Mouse (Mus musculus): ENCODE results near the gene Rora.

DNA sequence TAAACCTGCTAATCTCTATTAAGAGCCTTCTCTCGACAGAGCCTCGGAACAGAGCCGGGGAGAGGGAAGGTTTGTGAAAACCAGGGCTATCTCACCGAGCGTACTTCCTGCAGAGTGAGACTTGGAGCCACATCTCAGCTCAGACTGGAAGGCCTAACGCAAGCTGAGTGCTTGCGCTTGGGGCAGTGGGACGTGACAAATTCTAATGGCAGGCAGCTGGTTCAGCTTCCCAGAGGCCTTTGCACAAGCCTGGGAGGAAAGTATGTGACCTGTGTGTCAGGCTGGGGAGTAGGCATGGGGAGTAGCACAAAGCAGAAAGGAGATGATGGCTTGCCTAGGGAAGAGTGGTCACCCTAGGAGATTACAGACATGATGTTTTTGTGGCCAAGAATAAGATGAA, 55.6 kb downstream of the Rora start:
- no peak for TF ChIP-seq POLR2A (IDR thresholded peaks at IDR 0.05; ENCODE audit: extremely low read depth, insufficient read depth, low read length)
- TF ChIP-seq CTCF (IDR thresholded peaks at IDR 0.05; ENCODE audit: low read depth, low read length), result no peak
